Mouse (Mus musculus): Measurements from ENCODE around the gene Nppb. TPM values are rescaled to one million over a fixed set of nuclear protein-coding genes. Genes with fewer than 3 reads are reported as not detected.

Nppb gene
- polyA plus RNA-seq, 1 experiment = not detected

GRCm38 (mm10) chr4:148016981-148017380 is 31.4 kb downstream of the Nppb start:
- peaks cover 5% of the 10 kb centered on the region; the same call in 1 of the 2 replicates for H3K4me1 ChIP-seq (ENCODE audit: control insufficient read depth, insufficient read depth, low read length)
- 74% methylated on average over 3 of the region's 3 CpGs for WGBS
- TF ChIP-seq POLR2A (IDR thresholded peaks at IDR 0.05; ENCODE audit: insufficient read depth, low read depth, low read length) (no peak), CTCF (IDR thresholded peaks at IDR 0.05; ENCODE audit: insufficient read depth, low read depth, low read length) (no peak)
- no peak overlapping the region for H3K4me3 ChIP-seq (ENCODE audit: insufficient read depth, low read depth, low read length)
- no peak overlapping the region for H3K27ac ChIP-seq (ENCODE audit: insufficient read depth, low read depth, low read length)

GRCm38 (mm10) chr4:148018410-148018809 is 32.8 kb downstream of the Nppb start:
- Histone ChIP-seq H3K4me3 (ENCODE audit: insufficient read depth, low read depth, low read length) (no peak overlapping the region), H3K4me1 (ENCODE audit: control insufficient read depth, insufficient read depth, low read length) (peaks cover 5% of the 10 kb centered on the region; the same call in 1 of the 2 replicates), H3K27ac (ENCODE audit: insufficient read depth, low read depth, low read length) (no peak overlapping the region)
- 16% methylated on average over 2 of the region's 2 CpGs for WGBS
- TF ChIP-seq CTCF (IDR thresholded peaks at IDR 0.05; ENCODE audit: insufficient read depth, low read depth, low read length) (no peak), POLR2A (IDR thresholded peaks at IDR 0.05; ENCODE audit: insufficient read depth, low read depth, low read length) (no peak)

DNA sequence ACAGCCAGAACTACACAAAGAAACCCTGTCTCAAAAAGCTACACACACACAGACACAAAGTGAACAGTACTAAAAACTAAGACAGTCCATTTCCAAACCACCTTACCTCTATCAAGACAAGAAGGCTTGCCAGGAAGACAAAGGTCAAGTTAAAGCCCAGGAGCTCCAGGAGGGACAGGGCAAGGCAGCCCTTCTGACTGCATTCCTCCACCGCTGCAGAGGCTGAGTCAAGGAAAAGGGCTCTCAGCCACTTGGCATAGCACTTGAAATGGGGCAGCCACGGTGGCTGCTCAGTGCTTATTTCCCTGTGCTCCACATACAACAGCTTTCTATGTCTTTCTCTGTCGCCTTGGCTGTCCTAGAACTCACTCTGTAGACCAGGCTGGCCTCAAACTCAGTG is 38.4 kb downstream of the Nppb start:
- 92% methylated on average over 3 of the region's 3 CpGs for WGBS
- no peak overlapping the region for H3K27ac ChIP-seq (ENCODE audit: insufficient read depth, low read depth, low read length)

GRCm38 (mm10) chr4:148029297-148029696 is 43.7 kb downstream of the Nppb start:
- 94% methylated on average over 7 of the region's 7 CpGs for WGBS
- no peak overlapping the region for H3K27ac ChIP-seq (ENCODE audit: insufficient read depth, low read depth, low read length)
- TF ChIP-seq POLR2A (IDR thresholded peaks at IDR 0.05; ENCODE audit: insufficient read depth, low read depth, low read length) = no peak
- TF ChIP-seq CTCF (IDR thresholded peaks at IDR 0.05; ENCODE audit: insufficient read depth, low read depth, low read length) = no peak
- no peaks in the 10 kb centered on the region for H3K4me1 ChIP-seq (ENCODE audit: control insufficient read depth, insufficient read depth, low read length)
- H3K4me3 ChIP-seq (ENCODE audit: insufficient read depth, low read depth, low read length) = no peak overlapping the region

More for the DNA sequence above, 38.4 kb downstream of the Nppb start:
- Histone ChIP-seq H3K4me1 (ENCODE audit: control insufficient read depth, insufficient read depth, low read length) (0 out of 2 replicates have a peak, but pooled peaks cover 3% of the 10 kb centered on the region), H3K4me3 (ENCODE audit: insufficient read depth, low read depth, low read length) (no peak overlapping the region)
- no peak for TF ChIP-seq CTCF (IDR thresholded peaks at IDR 0.05; ENCODE audit: insufficient read depth, low read depth, low read length)
- TF ChIP-seq POLR2A (IDR thresholded peaks at IDR 0.05; ENCODE audit: insufficient read depth, low read depth, low read length) = no peak

DNA sequence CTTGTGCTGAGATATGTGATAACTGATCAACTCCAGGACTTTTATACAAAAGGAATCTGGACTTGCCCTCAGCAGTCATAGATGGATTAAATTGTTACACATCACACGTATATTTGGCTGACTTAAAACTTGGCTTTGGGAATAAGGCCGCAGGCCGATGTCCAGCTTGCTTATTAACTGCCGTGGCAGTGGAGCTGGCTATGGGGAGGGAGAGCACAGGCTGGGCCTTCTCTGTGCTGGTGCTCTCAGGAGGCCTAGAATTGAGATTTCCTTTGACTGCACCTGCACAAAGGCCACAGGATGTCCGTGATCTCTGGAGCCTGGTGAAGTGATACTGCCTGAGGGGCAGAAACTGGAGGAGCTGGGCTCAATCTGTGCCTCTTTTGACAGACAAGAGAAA is 44.9 kb downstream of the Nppb start:
- WGBS = 74% methylated on average over 5 of the region's 5 CpGs
- Histone ChIP-seq H3K27ac (ENCODE audit: insufficient read depth, low read depth, low read length) (no peak overlapping the region), H3K4me3 (ENCODE audit: insufficient read depth, low read depth, low read length) (no peak overlapping the region), H3K4me1 (ENCODE audit: control insufficient read depth, insufficient read depth, low read length) (no peaks in the 10 kb centered on the region)
- TF ChIP-seq CTCF (IDR thresholded peaks at IDR 0.05; ENCODE audit: insufficient read depth, low read depth, low read length) (no peak), POLR2A (IDR thresholded peaks at IDR 0.05; ENCODE audit: insufficient read depth, low read depth, low read length) (no peak)

DNA sequence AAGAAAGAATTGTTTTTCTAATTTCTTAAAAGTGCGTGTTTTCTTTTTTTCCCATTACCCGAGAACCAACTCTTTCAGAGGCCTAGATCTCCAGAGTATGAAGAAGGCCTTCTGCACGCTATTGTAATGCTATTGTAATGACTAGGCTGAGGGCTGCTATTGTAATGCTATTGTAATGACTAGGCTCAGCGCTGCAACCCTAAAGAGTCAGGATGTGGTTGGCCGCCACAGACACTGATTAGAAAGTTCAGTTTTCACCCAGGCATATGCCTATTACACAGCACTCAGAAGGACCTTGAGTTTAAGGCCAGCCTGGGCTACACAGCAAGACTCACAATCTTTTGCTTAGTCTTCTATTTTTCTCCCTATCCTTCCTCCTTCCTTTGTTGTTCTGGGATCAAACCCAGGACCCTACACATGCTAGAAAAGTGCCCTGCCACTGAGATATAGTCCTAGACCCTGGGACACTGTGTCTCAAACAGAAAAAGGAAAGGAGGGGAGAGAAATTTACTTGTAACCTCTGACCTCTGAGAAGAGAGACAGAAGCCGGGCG is 48.3 kb downstream of the Nppb start:
- Histone ChIP-seq H3K4me3 (ENCODE audit: insufficient read depth, low read depth, low read length) (no peak overlapping the region), H3K4me1 (ENCODE audit: control insufficient read depth, insufficient read depth, low read length) (peaks cover 4% of the 10 kb centered on the region), H3K27ac (ENCODE audit: insufficient read depth, low read depth, low read length) (no peak overlapping the region)
- WGBS = 76% methylated on average over 7 of the region's 7 CpGs
- TF ChIP-seq POLR2A (IDR thresholded peaks at IDR 0.05; ENCODE audit: insufficient read depth, low read depth, low read length) = no peak
- TF ChIP-seq CTCF (IDR thresholded peaks at IDR 0.05; ENCODE audit: insufficient read depth, low read depth, low read length) = no peak

DNA sequence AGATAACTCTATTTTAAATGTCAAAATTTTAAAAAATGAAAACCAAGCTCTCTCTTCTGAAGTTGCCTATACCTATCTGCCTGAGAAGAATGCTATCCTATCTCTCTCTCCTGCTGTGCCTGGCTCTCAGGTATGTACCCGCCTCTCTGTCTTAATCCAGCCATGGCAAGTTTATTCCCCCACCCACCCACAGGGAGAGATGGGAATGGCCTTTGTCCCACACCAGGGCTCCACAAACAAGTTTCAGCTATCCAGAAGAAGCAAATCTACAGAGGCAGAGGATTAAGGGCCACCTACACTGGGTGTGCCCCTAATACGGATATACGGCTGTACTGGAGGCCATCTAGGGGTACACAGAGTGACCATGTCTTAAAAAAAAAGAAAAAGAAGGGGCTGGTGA is 49.9 kb downstream of the Nppb start:
- H3K4me3 ChIP-seq (ENCODE audit: insufficient read depth, low read depth, low read length) = no peak overlapping the region
- no peak overlapping the region for H3K27ac ChIP-seq (ENCODE audit: insufficient read depth, low read depth, low read length)
- peaks cover 11% of the 10 kb centered on the region for H3K4me1 ChIP-seq (ENCODE audit: control insufficient read depth, insufficient read depth, low read length)
- 96% methylated on average over 3 of the region's 3 CpGs for WGBS
- no peak for TF ChIP-seq POLR2A (IDR thresholded peaks at IDR 0.05; ENCODE audit: insufficient read depth, low read depth, low read length)
- no peak for TF ChIP-seq CTCF (IDR thresholded peaks at IDR 0.05; ENCODE audit: insufficient read depth, low read depth, low read length)

Other genes with a start within 250 kb of the Nppb start
- not detected in 2 replicates for gene Zfp984, start 176.0 kb upstream of the Nppb start, polyA plus RNA-seq (2012; ENCODE audit: insufficient read depth, insufficient read length, low replicate concordance, missing spikeins)
- gene Zfp933, start 137.4 kb upstream of the Nppb start, polyA plus RNA-seq (2012; ENCODE audit: insufficient read depth, insufficient read length, low replicate concordance, missing spikeins) = not detected in 2 replicates
- 626 TPM in 1 of 2 replicates, not detected in the other for gene Miip, start 117.0 kb upstream of the Nppb start, polyA plus RNA-seq (2012; ENCODE audit: insufficient read depth, insufficient read length, low replicate concordance, missing spikeins)
- not detected in 2 replicates for gene Fv1, start 116.8 kb upstream of the Nppb start, polyA plus RNA-seq (2012; ENCODE audit: insufficient read depth, insufficient read length, low replicate concordance, missing spikeins)
- not detected in 2 replicates for gene Mfn2, start 81.1 kb upstream of the Nppb start, polyA plus RNA-seq (2012; ENCODE audit: insufficient read depth, insufficient read length, low replicate concordance, missing spikeins)
- gene Plod1, start 49.0 kb upstream of the Nppb start, polyA plus RNA-seq (2012; ENCODE audit: insufficient read depth, insufficient read length, low replicate concordance, missing spikeins) = not detected in 2 replicates
- gene 2510039O18Rik, start 44.9 kb upstream of the Nppb start, polyA plus RNA-seq (2012; ENCODE audit: insufficient read depth, insufficient read length, low replicate concordance, missing spikeins) = not detected in 2 replicates
- not detected in 2 replicates for gene Nppa, start 14.9 kb downstream of the Nppb start, polyA plus RNA-seq (2012; ENCODE audit: insufficient read depth, insufficient read length, low replicate concordance, missing spikeins)
- gene Clcn6, start 53.0 kb downstream of the Nppb start, polyA plus RNA-seq (2012; ENCODE audit: insufficient read depth, insufficient read length, low replicate concordance, missing spikeins) = not detected in 2 replicates
- not detected in 2 replicates for gene Mthfr, start 53.3 kb downstream of the Nppb start, polyA plus RNA-seq (2012; ENCODE audit: insufficient read depth, insufficient read length, low replicate concordance, missing spikeins)
- not detected in 2 replicates for gene Agtrap, start 102.2 kb downstream of the Nppb start, polyA plus RNA-seq (2012; ENCODE audit: insufficient read depth, insufficient read length, low replicate concordance, missing spikeins)
- not detected in 2 replicates for gene Mad2l2, start 144.6 kb downstream of the Nppb start, polyA plus RNA-seq (2012; ENCODE audit: insufficient read depth, insufficient read length, low replicate concordance, missing spikeins)
- not detected in 2 replicates for gene Draxin, start 144.9 kb downstream of the Nppb start, polyA plus RNA-seq (2012; ENCODE audit: insufficient read depth, insufficient read length, low replicate concordance, missing spikeins)
- not detected in 2 replicates for gene Fbxo6, start 166.4 kb downstream of the Nppb start, polyA plus RNA-seq (2012; ENCODE audit: insufficient read depth, insufficient read length, low replicate concordance, missing spikeins)
- gene Fbxo44, start 174.7 kb downstream of the Nppb start, polyA plus RNA-seq (2012; ENCODE audit: insufficient read depth, insufficient read length, low replicate concordance, missing spikeins) = not detected in 2 replicates
- not detected in 2 replicates for gene Fbxo2, start 174.8 kb downstream of the Nppb start, polyA plus RNA-seq (2012; ENCODE audit: insufficient read depth, insufficient read length, low replicate concordance, missing spikeins)